Mouse (Mus musculus) ovary, adult 18-20 months (tissue): Measurements from ENCODE around the gene Dcpp2.
A peak's percentile ranks its signal among the peaks of the same experiment; 100 is the strongest.
"Not testable (repeated sequence)": the region's sequence is repeated elsewhere in the genome, so short reads cannot be mapped to it uniquely, and the experiment has no call there.

Source experiments
- DNase-seq: peaks from one replicate; pipeline ENCODE4 v3.0.0; 2022; ENCODE audit warnings: low spot score, mixed read lengths

Dcpp2 gene

DNA sequence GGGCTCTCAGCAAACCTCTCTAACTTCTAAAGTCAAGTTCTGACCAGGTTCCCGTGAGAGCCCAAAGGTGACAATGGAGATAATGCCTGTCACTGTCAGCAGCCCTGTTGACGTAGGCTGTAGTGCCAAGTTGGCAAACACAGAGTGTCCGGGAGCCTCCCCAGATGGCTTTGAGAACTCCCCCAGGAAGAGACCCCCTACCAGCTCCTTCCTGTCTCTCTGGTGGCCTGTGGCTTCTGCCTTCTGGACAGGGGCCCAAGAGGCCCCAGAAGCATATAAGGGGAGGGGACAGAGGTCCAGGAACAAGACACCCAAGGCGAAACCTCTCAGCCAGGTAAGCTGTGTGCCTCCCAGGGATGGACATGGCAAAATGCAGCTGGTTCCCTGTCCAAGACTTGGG is at the start of gene Dcpp2, which contains the start of gene Dcpp1:
Dcpp2 (plus strand) TSS at position 305 of the 400 bp plus-strand sequence.
Dcpp1 (plus strand) TSS at position 301 of the 400 bp plus-strand sequence.
- DNase-seq = not testable (repeated sequence)

DNA sequence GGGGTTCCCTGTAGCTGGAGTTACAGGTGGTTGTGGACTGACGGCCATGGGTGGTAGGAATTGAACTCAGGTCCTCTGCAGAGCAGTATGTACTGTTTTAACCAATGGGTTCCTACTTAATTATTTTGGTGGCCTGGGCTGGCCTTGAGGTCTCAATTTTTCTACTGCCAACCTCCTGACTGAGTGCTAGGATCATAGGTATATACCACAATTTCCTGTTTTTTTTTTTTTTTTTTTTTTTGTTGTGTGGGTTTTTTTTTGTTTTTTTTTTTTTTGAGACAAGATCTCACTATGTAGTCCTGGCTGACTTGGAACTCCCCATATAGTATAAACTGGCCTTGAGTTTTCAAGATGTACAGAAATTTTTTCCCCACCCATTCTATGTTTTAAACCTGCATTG is 49.5 kb upstream of the Dcpp2 start:
- DNase-seq = no peak

DNA sequence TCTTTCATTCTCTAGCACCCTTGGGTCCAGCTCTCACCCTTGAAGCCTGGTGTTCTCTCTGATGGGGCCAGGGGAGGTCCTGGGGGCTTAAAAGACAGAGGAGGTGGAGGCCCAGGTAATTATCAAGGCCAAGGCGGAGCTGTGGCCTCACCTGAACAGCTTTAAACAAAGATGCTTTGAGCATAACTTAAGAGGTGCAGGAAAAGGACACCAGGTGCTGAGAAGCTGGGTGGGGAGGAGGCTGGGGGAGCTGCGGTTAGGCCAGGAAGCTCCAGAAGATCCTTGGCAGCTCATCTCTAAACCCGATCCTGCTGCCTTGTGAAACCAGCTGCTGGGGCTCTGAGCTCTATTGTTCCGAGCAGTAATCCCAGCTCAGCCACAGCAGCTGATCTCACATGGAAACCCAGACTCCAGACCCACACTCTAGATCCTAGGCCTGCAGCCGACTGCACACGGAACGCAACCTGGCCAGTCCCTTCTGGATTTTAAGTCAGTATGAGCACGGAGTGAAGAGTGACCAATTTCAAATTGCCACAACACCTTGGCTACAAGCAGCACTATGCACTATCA is 44.6 kb upstream of the Dcpp2 start, which contains the start of gene Prss33:
Prss33 (minus strand) TSS at position 51 of the 570 bp plus-strand sequence.
- DNase-seq = no peak

DNA sequence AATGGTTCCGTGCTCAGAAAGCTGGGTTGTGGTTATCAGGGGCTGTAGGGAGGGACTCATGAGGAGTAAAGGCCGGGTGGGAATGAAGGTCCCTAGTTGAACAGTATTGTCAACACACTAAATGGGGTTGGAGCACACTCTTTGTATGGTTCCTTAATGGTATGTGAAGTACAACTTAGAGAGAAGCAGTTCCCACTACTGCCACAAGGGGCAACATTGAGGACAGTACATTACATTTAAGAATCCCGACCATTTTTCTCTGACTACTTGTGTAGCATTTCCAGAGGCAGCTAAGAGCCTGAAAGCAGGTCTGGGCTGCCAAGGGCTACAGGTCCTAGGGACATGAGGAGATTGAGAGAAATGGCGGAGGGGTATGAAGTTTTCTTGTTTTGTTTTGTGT is 39.5 kb upstream of the Dcpp2 start:
- DNase-seq = no peak

DNA sequence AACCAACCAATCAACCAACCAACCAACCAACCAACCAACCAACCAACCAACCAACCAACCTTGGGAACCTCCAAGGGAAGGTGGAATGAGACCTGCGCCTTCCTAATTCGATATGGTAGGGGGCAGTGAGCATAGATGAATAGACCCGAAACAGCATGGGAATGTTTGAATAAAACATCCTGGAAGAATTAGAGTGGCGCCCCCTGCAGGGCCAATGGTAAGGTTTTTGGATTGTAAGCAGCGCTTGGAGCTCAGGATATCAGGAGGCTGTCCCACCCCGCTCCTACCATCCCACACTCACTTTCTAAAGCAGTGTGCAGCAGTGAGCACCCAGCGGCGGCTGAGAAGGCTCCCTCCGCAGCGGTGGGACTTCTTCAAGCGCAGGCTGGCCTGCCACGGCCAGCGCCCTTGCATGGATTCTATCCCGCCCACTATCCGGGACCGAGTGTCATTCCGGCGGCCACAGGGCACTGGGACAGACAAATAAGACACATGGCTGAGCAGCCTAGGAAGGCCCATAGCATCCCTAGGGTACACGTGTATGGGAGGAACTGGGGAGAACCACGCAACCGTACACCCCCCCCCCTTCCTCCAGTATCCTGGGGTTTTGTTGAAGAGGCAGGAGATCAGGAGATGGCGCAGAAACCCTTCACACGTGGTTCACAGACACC is 37.4 kb upstream of the Dcpp2 start:
- no peak for DNase-seq

DNA sequence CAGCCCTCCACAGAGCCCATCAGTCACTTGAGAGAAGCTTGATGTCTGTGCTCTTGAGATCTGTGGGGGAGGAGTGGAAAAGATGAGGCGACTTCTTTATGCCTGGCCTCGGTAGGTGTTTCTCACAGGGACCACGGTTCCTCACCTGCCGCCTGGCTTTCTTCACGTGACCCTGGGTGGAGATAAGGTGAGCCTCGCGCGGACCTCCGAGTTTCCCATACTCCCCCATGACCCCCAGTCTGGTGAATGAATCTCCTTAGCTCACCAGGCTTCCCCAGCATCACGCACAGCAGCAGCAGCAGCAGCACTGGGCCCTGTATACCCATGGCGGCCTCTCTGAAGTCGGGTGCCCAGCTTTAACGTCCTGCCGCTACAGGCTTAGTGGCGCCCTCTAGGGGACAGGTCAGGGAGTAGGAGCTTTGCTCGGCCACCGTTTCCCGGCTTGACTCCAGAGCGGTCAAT is 36.8 kb upstream of the Dcpp2 start, which contains the start of the genes Prss32 and Prss41:
Prss32 (plus strand) TSS at position 44 of the 462 bp plus-strand sequence.
Prss41 (minus strand) TSS at position 361 of the 462 bp plus-strand sequence.
- no peak for DNase-seq

DNA sequence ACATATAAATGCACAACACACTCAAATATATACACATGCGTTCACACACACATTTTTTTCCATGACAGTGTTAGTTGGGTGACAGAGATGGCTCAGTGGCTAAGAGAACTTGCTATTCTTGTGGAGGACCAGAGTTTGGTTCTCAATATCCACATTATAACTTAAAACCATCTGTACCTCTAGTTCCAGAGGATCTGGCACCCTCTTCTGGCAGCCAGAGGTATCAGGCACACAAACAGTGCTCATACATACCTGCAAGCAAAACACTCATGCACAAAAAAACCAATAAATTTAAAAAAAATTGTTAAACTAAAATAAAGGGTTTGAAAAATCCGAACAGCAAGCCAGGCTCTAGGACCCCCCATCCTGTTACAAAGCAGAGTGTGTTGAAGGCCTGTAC is 30.7 kb upstream of the Dcpp2 start:
- DNase-seq = no peak

DNA sequence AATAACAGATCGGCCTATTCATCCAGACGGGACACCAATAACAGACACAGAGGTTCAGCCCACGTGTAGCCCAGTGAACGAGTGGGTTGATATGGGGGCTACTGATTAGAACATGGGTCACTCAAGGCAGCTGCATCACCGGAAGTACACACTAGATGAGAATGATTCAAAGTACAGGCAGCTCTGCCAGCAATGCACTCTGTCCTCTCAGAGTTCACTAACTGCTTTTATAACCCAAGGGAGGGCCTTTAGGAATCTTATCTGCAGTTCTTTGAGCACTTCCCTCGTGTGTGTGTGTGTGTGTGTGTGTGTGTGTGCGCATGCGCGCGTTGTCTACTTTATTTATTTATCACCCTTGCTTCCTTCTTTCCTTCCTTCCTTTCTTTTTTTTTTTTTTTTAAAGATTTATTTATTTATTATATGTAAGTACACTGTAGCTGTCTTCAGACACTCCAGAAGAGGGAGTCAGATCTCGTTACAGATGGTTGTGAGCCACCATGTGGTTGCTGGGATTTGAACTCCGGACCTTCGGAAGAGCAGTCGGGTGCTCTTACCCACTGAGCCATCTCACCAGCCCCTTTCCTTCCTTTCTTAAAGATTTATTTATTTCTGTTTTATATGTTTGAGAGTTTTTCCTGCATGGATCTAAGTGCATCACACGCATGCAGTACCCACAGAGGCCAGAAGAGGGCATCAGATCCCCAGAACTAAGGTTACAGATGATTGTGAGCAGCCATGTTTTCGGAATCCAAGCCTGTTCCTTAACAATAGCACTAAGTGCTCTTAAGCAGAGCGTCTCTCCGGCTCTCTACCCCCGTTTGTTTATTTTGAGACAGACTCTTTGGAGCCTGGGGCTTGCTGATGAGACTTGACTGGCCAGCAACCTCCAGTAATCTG is 29.6 kb upstream of the Dcpp2 start:
- DNase-seq = no peak

DNA sequence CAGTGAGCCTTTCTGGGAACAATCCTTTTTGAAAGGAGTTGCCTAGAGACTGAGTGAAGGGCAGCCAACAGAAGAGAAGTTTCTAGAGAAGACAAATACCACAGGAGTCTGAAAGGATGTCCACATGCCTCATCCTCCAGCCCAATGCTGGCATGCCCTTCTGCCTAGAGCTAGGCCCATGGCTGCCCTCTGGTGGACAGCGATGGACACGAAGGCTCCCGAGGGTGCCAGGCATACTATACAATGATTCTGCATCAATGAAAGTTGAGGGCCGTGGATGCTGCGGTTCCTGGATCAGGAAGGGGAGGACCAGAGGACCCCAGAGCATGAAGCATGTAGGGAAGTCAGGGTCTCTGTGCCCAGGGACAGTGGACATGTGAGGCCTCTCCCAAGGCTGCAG is 27.4 kb upstream of the Dcpp2 start:
- no peak for DNase-seq

DNA sequence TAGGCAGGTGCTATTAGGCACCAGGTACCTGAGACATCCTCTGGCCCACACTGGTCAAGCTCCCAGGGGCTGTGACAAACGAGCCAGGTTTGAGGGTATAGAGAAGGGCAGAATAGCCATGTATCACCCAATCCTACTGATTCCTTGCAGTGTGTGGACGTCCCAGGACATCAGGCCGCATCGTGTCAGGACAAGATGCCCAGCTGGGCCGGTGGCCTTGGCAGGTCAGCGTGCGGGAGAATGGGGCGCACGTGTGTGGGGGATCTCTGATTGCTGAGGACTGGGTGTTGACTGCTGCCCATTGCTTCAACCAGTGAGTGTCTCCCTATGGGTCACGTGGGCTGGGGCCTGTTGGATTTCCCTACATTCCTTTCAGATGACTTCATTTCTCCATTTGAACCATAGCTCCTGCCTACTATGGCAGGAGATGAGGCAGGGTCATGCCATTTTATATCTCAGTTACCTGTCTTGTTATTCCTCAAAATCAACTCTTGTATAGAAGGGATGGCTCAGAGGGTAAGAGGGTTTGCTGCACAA is 26.4 kb upstream of the Dcpp2 start:
- DNase-seq = no peak

DNA sequence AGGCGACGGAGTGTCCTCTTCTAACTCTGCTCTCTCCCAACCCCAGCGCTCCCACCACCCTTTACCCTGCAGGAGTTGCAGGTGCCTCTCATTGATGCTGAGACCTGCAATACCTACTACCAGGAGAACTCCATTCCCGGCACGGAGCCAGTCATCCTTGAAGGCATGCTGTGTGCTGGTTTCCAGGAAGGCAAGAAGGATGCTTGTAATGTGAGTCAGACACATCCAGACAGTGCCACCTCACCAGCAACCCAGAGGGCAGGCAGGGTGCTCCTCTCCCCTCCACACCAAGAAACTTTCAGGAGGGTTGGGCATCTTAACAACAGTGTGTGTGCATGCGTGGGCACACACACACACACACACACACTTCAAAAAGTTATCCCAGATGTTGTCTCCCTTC is 23.5 kb upstream of the Dcpp2 start:
- no peak for DNase-seq

DNA sequence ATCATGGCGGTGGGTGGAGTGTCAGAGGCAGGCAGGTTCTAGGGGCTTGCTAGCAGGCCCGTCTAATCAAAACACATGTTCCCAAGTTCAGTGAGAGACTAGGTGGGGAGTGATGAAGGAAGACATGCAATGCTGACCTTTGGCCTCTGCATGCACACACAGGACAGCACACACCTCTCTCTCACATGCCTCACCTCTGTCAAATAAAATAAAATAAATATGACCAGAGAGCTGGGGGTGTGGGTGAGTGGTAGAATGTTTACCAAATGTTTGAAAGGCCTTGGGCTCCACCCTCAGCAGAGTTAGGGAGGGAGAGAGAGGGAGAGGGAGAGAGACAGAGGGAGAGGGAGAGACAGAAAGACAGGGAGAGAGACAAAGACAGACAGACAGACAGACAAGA is 22.8 kb upstream of the Dcpp2 start:
- no peak for DNase-seq

DNA sequence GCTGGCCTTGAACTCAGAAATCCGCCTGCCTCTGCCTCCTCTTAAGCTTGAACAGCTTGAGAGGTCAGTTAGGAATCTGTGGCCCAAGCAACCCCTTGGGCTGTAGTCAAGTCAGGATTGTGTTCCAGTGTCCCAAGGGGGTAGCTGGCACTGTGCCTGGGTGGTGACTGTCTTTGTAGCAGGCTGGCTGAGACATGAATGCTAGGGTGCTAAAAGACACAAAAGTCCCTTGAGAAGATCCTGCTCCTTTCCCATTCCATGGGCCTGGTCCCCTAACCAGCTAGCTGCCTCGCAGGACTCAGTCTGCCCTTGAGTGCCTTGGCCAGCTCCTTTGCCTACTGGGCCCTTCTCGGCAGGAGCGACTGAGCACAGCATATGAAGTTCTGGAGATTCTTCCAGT is 17.8 kb upstream of the Dcpp2 start:
- no peak for DNase-seq

DNA sequence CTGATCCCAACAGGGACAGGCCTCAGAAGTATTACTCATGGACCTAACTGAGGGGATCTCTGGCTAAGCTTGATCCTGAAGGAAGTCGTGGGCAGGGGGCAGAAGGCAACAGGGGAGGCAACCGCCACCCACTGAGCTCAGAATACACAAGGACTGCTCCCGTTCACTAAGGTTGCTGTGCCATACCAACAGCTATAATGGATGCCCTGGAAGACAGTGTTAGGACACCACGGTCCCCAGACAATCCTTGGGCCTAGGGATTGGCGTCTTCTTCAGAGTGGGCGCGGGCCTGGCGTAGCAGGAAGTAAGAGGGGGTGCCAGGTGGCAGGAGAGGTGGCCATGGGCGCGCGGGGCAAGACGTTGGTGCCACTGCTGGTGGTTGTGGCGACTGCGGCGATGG is 12.9 kb upstream of the Dcpp2 start, which contains the start of gene Prss21:
Prss21 (plus strand) TSS at position 301 of the 400 bp plus-strand sequence.
- DNase-seq = no peak

DNA sequence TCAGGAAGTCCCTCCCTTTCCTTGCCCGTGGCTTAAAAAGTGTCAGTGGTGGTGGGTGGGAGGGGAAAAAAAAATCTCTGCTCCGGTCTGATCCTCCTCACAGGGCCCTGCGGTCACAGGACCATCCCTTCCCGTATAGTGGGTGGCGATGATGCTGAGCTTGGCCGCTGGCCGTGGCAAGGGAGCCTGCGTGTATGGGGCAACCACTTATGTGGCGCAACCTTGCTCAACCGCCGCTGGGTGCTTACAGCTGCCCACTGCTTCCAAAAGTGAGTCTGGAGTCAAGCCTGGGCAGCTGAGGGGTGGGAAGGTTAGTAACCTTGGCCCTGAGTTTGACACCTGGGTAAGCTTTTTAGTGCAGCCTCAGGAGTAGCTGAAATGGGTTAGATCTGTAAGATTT is 12.2 kb upstream of the Dcpp2 start:
- DNase-seq = no peak

DNA sequence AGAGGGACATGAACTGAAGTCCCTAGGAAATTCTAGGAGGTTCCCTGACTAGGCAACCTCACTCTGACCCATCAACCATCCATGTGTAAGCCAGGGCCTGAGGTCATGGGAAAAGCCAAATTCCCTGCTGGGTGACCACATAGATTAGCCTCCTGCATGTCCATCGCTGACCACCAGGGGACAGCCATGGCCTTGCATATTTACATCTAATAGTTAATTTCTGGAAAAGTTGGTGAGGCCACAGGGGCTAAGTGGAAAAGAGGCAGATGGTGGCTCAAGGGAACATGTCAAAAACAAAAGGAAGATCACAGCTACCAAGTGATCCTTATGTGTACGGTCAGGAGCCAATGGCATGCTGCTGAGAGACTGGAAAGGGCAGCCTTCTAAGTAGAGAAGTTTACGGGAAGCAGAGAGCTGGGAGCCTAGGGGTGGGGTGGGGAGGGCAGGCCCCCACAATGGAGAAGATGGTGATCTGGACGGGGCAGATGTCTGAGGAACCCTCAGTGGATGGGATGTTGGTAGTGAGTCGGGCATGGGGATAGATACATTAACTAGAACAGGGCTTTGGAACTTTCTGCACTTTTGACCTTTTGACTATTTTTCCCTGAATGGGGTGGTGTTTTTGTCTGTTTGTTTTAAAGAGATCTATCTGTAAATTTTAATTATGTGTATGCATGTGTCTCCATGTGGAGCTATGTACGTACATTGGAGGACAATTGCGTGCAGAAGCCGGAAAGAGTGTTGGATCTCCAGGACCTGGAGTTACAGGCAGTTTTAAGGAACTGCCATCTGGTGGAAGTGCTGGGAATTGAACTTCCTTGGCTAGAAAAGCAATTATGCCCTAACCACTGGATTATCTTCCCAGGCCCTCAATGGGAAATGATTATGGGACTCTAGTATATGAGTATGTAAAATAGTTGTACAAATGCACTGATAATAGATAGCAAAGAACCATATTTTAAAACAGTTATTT is 6.5 kb upstream of the Dcpp2 start:
- no peak for DNase-seq

DNA sequence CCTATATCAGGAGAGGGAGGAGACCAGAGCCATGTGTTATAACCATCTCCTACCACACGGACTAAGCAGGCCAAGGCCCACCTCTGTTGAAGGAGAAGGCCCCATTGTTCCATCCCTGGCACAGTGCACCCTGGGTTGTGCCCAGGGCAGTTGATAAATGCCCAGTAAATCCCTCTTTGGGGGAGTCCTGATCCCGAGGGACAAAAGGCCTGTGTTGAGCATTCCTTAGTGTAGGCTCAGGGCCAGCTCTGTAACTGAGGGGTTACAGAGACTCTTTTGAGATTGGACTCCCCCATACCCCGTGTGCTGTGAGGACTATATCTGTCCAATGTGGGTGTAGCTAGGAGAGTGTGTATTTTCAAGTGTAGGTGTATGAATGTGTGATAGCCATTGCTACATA is 3.9 kb upstream of the Dcpp2 start:
- DNase-seq = no peak

DNA sequence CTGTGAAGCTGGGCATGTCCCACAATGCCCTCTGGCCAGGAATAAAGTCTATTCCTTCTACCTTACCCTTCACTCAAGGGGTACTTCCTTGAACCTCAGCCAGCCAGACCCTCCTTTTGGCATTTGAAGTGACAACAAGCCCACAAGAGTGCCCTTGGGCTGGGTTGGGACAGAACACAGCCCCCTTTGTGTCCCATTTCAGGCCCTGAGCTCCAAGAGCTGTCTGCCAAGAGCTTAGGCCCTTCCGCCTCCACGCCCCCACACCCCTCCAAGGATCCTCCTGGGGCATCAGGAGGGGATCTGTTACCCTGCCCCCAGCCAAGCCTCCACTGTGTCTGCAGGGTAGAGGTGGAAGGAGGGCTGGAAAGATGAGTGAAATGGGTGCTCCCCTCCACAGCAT is 3.5 kb upstream of the Dcpp2 start:
- no peak for DNase-seq

DNA sequence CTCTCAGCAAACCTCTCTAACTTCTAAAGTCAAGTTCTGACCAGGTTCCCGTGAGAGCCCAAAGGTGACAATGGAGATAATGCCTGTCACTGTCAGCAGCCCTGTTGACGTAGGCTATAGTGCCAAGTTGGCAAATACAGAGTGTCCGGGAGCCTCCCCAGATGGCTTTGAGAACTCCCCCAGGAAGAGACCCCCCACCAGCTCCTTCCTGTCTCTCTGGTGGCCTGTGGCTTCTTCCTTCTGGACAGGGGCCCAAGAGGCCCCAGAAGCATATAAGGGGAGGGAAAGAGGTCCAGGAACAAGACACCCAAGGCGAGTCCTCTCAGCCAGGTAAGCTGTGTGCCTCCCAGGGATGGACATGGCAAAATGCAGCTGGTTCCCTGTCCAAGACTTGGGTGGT is 36.5 kb downstream of the Dcpp2 start, which contains the start of gene Dcpp3:
Dcpp3 (plus strand) TSS at position 301 of the 400 bp plus-strand sequence.
- not testable (repeated sequence) for DNase-seq

DNA sequence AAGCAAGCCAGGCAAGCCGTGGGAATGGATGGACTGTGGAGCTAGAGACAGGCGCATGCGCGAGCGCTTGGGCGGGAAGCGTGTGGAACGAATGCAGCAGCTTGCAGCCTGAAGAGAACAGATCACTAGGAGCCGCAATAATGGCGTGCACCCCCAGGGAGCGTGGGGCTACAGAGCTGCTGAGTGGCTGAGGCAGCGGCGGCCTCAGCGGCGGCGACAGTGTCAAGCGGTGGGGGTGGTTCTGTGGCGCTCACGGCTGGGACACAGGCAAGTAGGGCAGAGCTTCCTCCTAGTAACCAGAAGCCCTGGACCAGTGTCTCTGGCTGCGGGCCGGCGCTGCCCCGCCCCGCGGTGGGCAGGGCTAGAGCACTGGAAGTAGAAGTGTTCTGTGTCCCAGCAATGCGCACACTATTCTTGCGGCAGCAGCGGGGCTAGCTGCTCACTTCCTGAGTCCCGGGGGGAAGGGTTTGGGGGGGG is 43.9 kb downstream of the Dcpp2 start:
- DNase-seq = peak; percentile 87

DNA sequence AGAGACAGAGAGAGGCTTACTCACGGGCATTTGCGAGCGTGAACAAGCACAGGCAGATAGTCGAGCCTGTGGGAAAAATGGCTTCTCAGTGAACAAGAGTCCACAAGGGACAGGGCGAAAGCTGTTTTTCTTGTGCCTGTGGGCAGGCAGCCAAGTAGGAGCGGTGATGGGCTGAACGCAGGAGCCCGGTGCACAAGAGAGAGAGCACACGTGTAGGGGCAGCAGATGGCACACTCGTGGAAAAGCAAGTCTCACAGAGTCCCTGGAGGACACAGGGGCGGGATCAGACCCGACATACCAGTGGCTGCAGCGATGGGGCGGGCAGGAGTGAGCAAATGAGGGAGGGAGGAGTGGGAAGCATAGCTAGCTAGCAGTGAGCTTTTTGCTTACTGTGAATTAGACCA is 44.4 kb downstream of the Dcpp2 start:
- peak; percentile 53 for DNase-seq
